Mouse (Mus musculus) CD4-positive, CD25-positive, alpha-beta regulatory T cell, adult 2 months (primary cell): ENCODE data around the gene Rasgrp3.
"Not testable (repeated sequence)": the region's sequence is repeated elsewhere in the genome, so short reads cannot be mapped to it uniquely, and the experiment has no call there.

ENCODE experiments used
- DNase-seq: peaks from one replicate; pipeline ENCODE4 v3.0.0-alpha.2; 2012; ENCODE audit warnings: low read depth, low spot score

Gene Rasgrp3

DNA sequence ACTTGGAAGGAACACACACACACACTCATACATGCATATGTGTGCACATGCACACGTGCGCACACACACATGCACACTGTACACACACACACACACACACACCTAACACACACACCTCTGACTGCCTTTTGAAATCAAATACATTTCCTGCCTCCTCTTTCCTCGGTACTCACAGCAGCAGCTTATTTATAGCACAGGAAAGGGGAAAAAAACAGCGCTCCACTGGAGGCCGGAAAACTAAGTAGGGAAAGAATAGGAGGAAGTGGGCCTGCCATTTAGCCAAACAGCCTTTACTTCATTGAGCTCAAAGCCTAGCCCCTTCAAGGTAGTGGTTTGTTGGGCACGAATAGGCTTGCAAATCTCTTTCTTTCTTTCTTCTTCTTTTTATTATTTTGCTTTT, at the start of gene Rasgrp3:
TSS of gene Rasgrp3 (plus strand) at position 298 of the 400 bp plus-strand sequence.
- no peak for DNase-seq

DNA sequence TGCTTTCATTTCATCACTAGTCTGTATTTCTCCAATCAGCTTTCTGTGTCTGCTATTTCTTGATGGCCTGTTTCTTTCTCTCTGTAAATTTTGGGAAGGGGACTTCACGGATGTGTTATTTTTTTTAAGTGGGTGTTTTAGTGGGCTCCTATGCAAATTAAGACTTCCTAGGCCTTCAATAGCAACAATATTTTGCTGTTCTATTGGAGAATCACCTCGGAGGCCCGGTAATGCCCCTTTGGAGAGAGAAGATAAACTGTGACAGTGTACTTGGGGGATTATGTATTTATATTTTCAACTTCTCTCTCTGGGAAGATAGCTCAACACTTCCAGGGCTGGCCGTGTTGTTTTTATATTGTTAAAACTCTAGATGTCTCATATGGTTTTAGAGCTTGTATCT, 47.3 kb upstream of the Rasgrp3 start:
- no peak for DNase-seq

DNA sequence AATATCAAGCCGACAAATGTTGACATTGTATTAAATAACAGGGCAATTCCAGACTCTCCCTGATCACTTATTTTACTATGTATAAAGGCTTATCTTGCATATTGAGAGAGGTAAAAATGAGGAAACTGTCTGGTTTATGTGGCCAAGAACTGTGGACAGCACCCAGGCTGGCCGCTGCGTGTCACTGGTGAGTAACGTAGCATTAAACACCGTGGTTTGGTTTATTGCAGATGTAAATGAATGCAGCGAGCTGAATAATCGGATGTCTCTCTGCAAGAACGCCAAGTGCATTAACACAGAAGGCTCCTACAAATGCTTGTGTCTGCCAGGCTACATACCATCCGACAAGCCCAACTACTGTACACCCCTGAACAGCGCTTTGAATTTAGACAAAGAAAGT, 45.6 kb upstream of the Rasgrp3 start:
- no peak for DNase-seq

DNA sequence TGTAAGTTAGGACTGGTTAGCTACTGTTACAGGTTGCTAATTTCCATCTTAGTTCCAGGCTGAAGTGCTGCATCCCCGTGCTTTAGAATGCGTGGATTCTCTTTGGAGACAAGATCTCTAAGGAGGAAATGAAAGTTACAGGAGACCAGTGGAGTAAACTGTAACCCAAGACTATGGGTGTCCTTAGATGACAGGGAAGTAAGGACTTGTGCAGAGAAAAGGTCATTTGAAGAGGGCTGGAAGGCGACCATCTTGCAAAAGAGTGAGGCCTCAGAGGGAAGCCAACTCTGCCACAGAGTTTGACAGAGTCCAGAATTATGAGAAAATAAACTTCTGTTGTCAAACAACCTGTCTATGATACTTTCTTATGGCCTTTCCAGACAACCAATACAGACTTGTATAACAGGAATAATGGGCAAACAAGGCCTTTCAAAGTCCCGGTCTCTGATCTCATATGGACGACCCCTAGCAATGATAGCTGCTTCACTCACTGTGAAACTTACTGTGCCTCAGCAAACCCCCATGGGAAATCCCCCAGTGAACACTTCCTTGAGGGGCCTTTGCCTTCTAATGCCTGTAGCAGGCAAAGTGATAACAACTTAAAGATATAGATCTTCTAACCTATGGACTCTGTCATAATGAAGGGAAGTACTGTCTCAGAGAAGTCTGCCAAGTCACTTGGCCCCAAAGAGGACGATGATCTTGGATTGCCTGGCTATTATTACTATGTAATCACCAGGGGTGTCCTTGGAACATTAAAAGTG, 44.1 kb upstream of the Rasgrp3 start:
- no peak for DNase-seq

DNA sequence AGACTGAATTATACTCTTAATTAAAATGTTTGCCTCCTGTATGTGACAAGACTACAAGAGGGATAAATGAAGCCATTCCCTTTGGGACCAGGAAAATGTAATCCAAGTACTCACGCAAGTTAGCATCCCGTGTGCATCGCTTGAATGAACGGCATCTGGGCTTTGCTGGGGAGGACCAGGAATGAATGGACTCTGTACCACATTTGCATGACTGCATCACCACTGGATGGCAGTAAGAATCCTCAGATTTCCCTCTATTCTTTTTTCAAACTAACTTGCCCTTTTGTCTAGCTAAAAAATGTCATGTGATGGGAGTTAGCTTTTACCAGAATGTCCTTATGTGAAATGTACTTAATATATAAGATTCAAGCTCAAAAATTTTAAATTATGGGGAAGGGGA, 29.3 kb upstream of the Rasgrp3 start:
- DNase-seq = no peak

DNA sequence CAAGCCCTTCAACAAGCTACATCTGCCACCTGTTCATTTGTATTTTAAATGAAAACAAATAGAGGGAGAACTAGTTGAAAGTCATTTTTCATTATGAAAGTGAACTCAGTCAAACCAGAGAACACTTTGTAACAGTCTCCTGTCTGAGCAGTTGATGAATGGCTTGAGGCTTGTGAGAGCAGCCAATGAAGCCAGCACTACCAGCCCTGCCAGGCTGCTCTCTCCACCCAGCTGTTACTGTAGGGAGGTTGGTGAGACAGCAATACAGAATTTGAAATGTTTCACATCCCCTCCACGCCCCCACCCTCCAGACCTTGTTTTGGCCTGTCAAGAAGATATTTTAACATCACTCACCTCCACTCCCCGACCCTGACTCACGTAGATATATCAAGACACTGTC, 18.8 kb upstream of the Rasgrp3 start:
- DNase-seq = no peak

DNA sequence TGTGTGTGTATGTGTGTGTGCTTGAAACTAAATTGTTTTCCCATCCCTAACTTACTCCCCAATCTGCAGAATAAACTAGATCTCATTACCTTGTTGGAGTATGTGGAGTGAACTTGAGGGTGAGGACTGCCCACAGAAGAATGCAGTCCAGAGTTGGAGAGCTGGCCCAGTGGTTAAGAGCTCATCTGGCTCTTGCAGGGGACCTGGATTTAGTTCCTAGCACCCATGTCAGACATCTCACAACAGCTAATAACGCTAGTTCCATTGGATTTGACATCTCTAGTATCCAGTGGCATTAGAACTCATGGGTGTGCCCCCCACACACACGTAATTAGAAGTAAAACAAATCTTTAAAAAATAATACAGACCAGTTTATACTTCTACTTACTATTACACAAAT, 1.5 kb upstream of the Rasgrp3 start:
- DNase-seq = no peak

DNA sequence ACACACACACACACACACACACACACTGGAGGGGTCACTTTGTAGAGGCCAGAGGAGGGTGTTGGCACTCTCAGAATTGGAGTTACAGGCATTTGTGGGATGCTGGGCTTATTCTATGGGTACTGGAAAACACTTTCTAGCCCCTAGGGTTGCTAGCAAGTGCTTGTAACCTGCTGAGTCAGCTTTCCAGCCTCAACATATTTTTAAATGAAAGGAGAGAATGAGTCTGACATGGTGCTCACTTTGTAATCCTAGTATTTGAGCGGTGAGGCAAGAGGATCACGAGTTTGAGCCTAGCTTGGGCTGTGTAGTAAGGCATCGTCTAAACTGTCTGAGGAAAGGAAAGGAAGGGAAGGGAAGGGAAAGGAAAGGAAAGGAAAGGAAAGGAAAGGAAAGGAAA, 825 bp upstream of the Rasgrp3 start:
- no peak for DNase-seq

DNA sequence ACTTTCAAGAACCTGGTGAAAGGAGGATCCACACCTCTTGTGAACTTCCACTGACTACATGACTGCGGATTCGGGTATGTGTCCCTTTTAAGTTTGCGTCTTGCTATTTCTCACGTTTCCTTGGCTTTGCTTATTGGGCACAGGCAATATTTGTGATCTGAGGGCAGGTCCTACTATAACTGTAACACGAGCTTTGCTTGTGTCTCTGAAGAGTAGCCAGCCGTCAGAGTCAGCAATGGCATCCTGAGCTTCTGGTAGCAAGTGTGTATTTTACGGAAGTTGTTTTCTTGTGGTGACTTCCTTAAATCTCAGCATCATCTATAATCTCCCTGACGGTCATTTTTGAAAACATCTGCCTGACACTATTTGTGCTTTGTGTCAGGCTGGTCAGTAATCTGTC, 399 bp downstream of the Rasgrp3 start:
- DNase-seq = no peak

DNA sequence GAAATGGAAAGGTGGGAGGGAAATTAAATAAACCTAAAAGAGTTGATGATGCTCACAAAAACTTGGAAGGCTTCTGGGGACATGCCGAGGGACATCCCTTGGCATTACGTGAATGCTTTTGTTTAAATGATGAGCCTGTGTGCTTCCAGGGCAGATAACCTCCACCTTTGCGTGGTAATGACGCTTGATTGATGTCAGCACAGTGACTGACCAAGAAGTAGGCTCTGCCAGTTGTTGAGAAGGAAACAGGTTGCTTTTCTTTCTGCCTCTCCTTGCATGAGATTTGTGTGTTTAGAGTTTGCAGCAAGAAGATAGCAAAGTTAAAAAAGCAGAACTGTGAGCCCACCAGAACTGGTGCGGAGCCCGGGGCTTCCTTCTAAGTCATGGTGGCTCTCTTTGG, 1.1 kb downstream of the Rasgrp3 start:
- DNase-seq = no peak

DNA sequence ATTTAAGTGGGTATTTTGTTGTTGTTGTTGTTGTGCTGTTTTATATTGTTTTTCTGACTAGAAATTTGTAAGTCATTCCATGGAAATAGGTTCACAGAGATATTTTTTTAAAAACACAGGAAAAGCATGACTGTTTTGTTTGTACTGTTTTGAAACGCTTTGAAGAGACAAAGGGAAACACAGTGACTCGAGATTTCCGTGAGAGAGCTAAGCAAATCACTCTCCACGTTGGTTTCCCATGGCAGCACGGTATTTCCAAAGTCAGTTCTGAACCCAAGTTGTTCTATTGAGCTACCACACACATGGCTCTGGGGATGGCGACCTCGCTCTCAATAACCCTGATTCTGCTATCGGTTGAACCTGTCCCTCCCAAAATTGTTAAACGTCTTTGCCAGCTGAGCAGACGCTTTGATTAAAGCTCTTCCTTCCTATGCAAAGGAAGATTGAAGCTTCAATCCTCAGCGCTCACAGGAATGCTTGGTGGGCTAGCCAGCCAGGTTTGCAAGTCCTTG, 1.6 kb downstream of the Rasgrp3 start:
- DNase-seq = no peak

DNA sequence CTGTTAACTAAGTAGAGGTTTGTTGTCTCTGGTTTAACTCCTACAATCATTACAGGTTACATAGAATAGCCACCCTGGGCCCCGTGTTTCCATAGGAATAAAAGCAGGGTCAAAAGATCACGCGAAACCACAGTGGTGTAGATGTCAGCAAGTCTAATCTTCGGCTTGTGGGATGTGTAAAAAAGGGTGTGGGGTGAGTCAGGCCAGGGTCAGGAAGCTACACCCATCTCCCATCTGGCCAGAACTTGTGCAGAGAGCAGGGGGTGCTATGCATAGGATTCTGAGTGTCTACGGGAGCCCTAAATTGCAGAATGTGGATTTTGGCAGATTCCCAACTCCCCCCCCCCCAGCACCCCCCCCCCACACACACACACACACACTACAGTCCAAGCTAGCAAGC, 2.5 kb downstream of the Rasgrp3 start:
- DNase-seq = no peak

DNA sequence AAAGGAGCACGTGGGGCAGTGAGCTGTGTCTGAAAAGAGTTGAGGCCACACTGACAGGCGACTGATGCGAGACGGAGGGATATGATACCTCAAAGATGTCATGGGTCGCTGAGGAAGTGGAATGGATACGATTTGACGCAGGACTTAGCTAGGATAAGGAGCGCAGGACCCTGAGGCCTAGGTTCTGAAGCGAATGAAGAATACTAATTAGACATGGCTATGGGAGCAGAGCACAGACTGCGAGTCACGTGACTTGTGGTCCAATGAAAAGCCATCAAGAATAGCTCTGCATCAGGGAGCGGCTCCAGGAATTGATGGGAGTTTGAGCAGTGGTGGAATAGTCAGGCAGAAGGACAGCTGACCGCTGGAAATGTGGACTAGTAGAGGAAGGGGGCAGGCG, 3.4 kb downstream of the Rasgrp3 start:
- no peak for DNase-seq

DNA sequence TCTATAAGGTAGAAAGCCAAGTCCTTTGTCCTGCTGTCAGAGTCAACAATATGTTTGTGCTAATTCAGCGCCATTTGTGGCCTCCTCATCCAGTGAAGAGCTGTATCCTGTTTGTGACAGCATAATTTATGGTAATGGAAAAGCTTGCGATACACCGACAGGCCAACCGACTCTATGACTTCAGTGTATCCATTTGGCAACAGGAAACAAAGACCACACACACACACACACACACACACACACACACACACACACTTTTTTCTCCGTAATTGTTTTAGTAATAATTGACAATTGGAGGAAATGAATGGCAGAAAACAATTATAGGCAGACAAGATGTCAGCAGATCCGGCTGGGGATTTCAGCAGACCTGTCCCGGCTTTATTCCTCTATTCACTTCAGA, 4.9 kb downstream of the Rasgrp3 start:
- no peak for DNase-seq

DNA sequence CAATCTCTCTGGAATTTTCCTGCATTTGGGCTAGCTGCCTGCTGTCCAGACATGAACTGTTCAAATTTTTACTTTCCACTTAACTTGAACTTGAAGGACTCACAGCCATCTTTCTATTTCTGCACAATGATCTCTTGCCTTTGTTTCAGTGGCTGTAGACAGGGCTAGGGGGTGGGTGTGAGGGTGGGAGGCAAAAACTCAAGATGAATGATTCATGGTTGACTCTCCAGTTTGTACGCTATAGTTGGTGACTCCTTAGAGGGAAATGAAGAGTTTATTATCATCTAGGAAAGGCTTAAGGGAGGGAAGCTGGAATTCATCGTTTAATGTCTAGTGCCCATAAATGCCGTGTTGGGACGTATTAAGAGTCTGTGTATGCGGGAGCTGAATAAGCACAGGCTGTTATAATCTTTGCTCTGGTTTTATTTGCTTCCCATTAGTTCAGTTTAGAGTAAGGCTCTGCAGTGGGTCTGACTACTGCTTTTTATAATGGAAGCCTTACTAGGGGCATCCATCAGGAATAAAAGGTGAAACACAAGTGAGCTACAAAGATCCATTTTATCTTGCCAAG, 5.6 kb downstream of the Rasgrp3 start:
- DNase-seq = no peak

DNA sequence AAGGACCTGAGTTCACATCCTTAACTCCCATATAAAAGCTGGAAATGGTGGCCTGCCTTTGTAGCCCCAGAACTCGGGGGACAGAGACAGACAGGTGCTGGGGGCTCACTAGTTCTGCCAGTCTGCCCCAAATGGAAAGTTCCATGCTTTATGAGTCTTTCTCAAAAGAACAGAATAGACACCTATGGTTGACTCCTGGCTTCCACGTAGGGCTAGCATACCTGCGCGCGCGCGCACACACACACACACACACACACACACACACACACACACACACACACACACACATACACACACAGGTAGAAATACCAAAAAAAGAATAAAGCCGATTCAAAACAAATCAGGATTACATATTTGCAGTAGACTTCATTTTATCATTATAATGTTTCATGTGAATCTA, 6.7 kb downstream of the Rasgrp3 start:
- DNase-seq = no peak

DNA sequence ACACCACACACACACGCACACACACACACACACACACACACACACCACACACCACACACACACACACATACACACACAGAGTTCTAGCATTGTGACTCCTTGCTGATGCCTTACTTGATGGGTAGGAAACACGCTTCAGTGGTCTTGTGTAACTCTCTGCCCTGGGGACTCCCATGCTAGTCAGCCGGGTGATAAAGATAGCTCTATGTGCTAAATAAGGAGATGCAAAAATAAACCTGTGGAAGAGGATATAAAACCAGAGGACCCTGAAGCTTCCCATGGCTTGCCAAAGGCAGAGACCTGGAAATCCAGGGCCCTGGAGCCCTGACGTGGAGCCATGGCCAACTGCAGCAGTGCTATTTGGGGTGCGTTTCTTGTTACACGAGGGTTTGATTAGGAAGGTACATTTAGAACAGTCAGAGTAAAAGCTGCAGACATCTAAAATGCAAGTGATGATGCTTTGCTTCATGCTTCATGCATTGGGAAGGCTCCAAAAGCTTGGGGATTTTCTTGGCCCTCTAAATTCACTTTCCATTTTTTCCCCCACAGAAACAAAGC, 7.4 kb downstream of the Rasgrp3 start:
- no peak for DNase-seq

DNA sequence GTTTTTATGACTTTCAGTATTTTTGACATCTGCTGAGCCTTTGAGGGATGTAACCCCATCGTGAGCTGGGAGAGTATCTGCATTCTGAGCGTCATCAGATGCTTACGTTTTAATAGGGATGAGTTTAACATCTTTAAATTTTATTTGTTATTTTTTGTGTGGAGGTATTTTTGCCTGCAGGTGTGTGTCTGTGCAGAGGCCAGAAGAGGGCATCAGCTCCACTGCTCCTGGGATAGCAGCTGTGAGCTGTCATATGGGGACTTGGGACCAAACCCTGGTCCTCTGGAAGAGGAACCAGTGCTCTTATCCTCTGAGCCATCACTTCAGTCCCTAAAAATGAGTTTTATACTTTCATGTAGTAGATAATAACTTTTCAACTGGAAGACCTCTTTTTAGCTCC, 12.6 kb downstream of the Rasgrp3 start:
- DNase-seq = no peak

DNA sequence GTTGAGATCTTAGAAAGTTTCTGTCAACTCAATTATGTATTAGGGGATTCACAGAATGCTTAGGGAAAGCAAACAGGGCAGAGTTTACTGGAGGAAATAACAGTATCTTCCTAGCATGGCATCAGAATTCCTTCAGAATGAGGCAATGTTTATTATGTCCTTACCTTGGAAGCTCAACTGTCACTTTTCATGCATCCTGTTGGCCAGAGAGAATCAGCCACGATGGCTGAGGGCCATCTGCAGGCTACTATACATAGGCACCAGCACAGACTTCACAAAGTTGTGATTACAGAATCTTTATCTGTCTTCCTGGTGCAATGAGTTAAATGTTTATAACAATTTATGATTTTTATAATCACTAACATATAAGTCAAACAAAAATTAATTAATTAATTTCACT, 13.3 kb downstream of the Rasgrp3 start:
- DNase-seq = no peak

DNA sequence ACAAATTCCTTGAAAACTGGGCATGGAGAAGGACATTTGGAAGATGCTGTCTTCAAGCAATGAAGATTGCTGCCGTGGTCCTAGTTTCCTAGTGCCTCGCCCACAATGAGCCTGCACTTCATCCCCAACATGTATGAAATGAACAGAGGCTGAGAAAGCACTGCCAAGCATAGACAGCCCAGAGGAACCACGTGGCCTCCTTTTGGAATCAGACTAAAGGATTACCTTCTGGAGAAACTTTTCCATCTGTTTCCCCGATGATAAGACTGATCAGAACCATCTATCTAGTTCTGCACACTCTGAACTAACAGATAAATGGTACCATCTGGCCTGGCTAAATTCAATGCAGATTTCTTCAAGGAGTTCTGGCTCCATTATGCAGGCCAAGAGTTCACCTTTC, 16.6 kb downstream of the Rasgrp3 start:
- no peak for DNase-seq

DNA sequence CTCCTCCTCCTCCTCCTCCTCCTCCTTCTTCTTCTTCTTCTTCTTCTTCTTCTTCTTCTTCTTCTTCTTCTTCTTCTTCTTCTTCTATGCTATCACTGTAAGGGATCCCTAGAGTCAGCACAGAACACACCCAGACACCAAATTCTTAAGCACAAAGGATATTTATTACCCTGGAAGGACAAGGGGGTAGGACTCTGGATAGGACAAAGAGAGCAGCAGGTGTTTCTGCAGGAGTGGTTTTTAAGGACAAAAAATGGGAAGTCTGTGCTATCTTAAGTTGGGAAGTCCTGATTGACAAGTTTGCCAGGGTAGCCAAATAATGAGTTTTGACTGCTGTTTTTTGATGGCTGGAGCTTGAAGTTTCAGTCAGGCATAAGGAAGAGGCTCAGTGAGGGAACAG, 17.9 kb downstream of the Rasgrp3 start:
- DNase-seq = no peak

DNA sequence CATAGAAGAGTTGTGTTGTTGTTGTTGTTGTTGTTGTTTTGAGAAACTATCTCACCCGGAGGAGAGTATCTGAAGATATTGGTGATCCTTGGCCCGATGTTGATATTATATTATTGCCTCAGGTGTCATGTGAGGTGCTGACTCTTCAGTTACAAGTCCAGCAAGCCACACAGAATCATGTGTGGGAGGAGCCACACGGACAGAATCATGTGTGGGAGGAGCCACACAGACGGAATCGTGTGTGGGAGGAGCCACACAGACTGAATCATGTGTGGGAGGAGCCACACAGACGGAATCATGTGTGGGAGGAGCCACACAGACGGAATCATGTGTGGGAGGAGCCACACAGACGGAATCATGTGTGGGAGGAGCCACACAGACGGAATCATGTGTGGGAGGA, 20.4 kb downstream of the Rasgrp3 start:
- not testable (repeated sequence) for DNase-seq

DNA sequence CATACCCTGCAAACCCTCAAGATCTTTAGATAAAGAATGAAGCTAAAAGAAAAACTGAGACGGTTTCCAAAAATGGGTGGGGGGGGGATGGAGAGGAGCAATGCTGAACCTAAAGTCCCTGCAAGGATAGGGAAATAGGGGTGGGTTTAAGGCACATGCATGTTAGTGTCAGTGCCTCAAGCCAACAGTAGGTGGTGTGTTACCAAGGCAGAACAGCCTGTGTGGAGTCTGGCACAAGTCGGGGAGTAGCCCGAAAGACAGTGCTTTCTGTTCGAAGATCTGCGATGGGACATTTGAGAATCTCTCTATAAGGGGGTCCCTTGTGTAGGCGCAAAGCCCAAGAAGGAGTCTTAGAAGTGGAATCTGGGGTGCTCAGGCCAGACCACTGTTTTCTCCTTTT, 24.9 kb downstream of the Rasgrp3 start:
- DNase-seq = no peak
